Mouse (Mus musculus) CH12.LX (cell line): ENCODE data around the gene Rab3ip. TPM values are rescaled to one million over a fixed set of nuclear protein-coding genes. Genes with fewer than 3 reads are reported as not detected.

Source experiments
- DNase-seq: peaks from one replicate; pipeline ENCODE4 v3.0.0-alpha.2; 2013; ENCODE audit errors: extremely low read depth
- H3K27ac ChIP-seq: 2 replicates; pipeline ENCODE4 v1.5.1; 2012; ENCODE audit warnings: low read depth, mild to moderate bottlenecking, control low read depth, moderate library complexity; ENCODE audit not compliant: insufficient read depth
- H3K27me3 ChIP-seq: replicated peaks from 2 replicates; pipeline ENCODE3; 2012; ENCODE audit warnings: inconsistent platforms
- H3K36me3 ChIP-seq, 2 experiments: replicated peaks in 1 of 2; 2 replicates each; pipeline versions ENCODE3 to v1.6.1; 2012; ENCODE audit warnings: inconsistent platforms in 1 of 2, low read length in 1 of 2, mild to moderate bottlenecking in 1 of 2, mixed read lengths in 1 of 2, moderate library complexity in 1 of 2; ENCODE audit not compliant: control insufficient read depth in 1 of 2, insufficient read depth in 1 of 2
- H3K4me1 ChIP-seq, 2 experiments: 2 replicates each; pipeline ENCODE4 v1.6.1; 2012; ENCODE audit warnings: inconsistent platforms in 1 of 2, moderate library complexity in 1 of 2; ENCODE audit not compliant: insufficient read depth in 2 of 2, control insufficient read depth in 1 of 2
- H3K4me2 ChIP-seq: 2 replicates; pipeline ENCODE4 v1.6.1; 2012; ENCODE audit warnings: low read depth, mild to moderate bottlenecking, control low read depth; ENCODE audit not compliant: poor library complexity, insufficient read depth, severe bottlenecking
- H3K4me3 ChIP-seq, 3 experiments: fragments of 150-350 bp in 1 of 3; sonication (generic) in 1 of 3; replicated peaks in 1 of 3; 2 replicates each; pipeline versions ENCODE3 to v1.5.1; 2011 to 2012; ENCODE audit warnings: low read depth in 2 of 3, low read length in 2 of 3, mild to moderate bottlenecking in 2 of 3, moderate library complexity in 2 of 3, control low read depth in 1 of 3, improper control_type of control experiment in 1 of 3, inconsistent platforms in 1 of 3, mixed read lengths in 1 of 3; ENCODE audit not compliant: poor library complexity in 1 of 3
- H3K79me2 ChIP-seq: replicated peaks from 2 replicates; pipeline ENCODE4 v1.6.1; 2012; ENCODE audit warnings: mild to moderate bottlenecking, moderate library complexity; ENCODE audit not compliant: control insufficient read depth, poor library complexity, insufficient read depth, severe bottlenecking; ENCODE audit errors: extremely low read depth
- H3K9ac ChIP-seq: 2 replicates; pipeline ENCODE4 v1.6.1; 2012; ENCODE audit warnings: low read depth, mild to moderate bottlenecking, control low read depth, moderate library complexity; ENCODE audit not compliant: insufficient read depth
- H3K9me3 ChIP-seq: replicated peaks from 2 replicates; pipeline ENCODE3; 2012; ENCODE audit warnings: low read length, inconsistent platforms, mixed read lengths
- CHD2 ChIP-seq: IDR thresholded peaks from 2 replicates; pipeline ENCODE4 v1.6.1; 2011; ENCODE audit warnings: low read length, improper control_type of control experiment
- GABPA ChIP-seq: IDR thresholded peaks from 2 replicates; pipeline ENCODE4 v1.6.1; 2012; ENCODE audit warnings: low read depth, low read length, improper control_type of control experiment, inconsistent platforms; ENCODE audit not compliant: insufficient replicate concordance
- HCFC1 ChIP-seq: IDR thresholded peaks from 2 replicates; pipeline ENCODE4 v1.6.1; 2012; ENCODE audit warnings: low read depth, mild to moderate bottlenecking, inconsistent platforms, low read length, improper control_type of control experiment
- JUND ChIP-seq: conservative IDR thresholded peaks from 2 replicates; pipeline ENCODE4 v1.6.1; 2011; ENCODE audit warnings: low read depth, low read length, improper control_type of control experiment
- MAFK ChIP-seq: IDR thresholded peaks from 2 replicates; pipeline ENCODE4 v1.6.1; 2011; ENCODE audit warnings: low read length, improper control_type of control experiment; ENCODE audit not compliant: insufficient replicate concordance
- MAZ ChIP-seq: IDR thresholded peaks from 2 replicates; pipeline ENCODE4 v1.6.1; 2012; ENCODE audit warnings: low read depth, mild to moderate bottlenecking, inconsistent platforms, low read length, improper control_type of control experiment, moderate library complexity
- MEF2A ChIP-seq: IDR thresholded peaks from 2 replicates; pipeline ENCODE4 v1.6.1; 2014; ENCODE audit warnings: low read depth, mild to moderate bottlenecking, inconsistent platforms, low read length, improper control_type of control experiment, borderline replicate concordance
- MXI1 ChIP-seq: IDR thresholded peaks from 2 replicates; pipeline ENCODE4 v1.6.1; 2011; ENCODE audit warnings: mild to moderate bottlenecking, low read depth, low read length, improper control_type of control experiment
- NELFE ChIP-seq: IDR thresholded peaks from 2 replicates; pipeline ENCODE4 v1.6.1; 2011; ENCODE audit warnings: low read depth, low read length, improper control_type of control experiment
- PAX5 ChIP-seq: IDR thresholded peaks from 2 replicates; pipeline ENCODE4 v1.6.1; 2012; ENCODE audit warnings: low read length, inconsistent platforms, mixed read lengths
- POLR2AphosphoS2 ChIP-seq: IDR thresholded peaks from 2 replicates; pipeline ENCODE4 v1.6.1; 2011; ENCODE audit warnings: low read depth, low read length, improper control_type of control experiment
- RCOR1 ChIP-seq: conservative IDR thresholded peaks from 2 replicates; pipeline ENCODE4 v1.6.1; 2012; ENCODE audit warnings: low read depth, mild to moderate bottlenecking, inconsistent platforms, low read length, improper control_type of control experiment
- SIN3A ChIP-seq: IDR thresholded peaks from 2 replicates; pipeline ENCODE4 v1.6.1; 2012; ENCODE audit warnings: low read length, improper control_type of control experiment, inconsistent platforms
- SMC3 ChIP-seq: IDR thresholded peaks from 2 replicates; pipeline ENCODE4 v1.6.1; 2011; ENCODE audit warnings: low read depth, low read length, improper control_type of control experiment
- TBP ChIP-seq: conservative IDR thresholded peaks from 2 replicates; pipeline ENCODE4 v1.6.1; 2011; ENCODE audit warnings: low read depth, low read length, improper control_type of control experiment
- USF1 ChIP-seq: IDR thresholded peaks from 2 replicates; pipeline ENCODE4 v1.6.1; 2014; ENCODE audit warnings: low read depth, mild to moderate bottlenecking, inconsistent platforms, low read length, improper control_type of control experiment
- ZC3H11A ChIP-seq: IDR thresholded peaks from 2 replicates; pipeline ENCODE4 v1.6.1; 2012; ENCODE audit warnings: low read depth, mild to moderate bottlenecking, inconsistent platforms, low read length, improper control_type of control experiment
- dilution Hi-C: fragments of 300-500 bp; cut with MboI; formaldehyde crosslinking; loops from 2 replicates; pipeline ENCODE4 v1.14.3; 2020; ENCODE audit warnings: low sequenced_read_pairs; ENCODE audit not compliant: extremely low pct_unique_long_range_greater_than_20kb, extremely low pct_ligation_motif_present
- in situ Hi-C: fragments of 300-500 bp; cut with MboI; formaldehyde crosslinking; loops from 3 replicates; pipeline ENCODE4 v1.14.3; 2019; ENCODE audit warnings: low sequenced_read_pairs, low pct_ligation_motif_present, low pct_unique_long_range_greater_than_20kb, mixed read lengths
- polyA plus RNA-seq: library from polyadenylated mRNA; unstranded; fragments of >175 nt; gene quantifications from 2 replicates; pipeline ENCODE4 v1.2.1, GENCODE M21; 2012; ENCODE audit warnings: low read depth; ENCODE audit not compliant: insufficient read length
- total RNA-seq, 2 experiments: library from RNA; depleted of rRNA; stranded (reverse); fragments of 300-350 nt in 1 of 2; fragments of >200 nt in 1 of 2; gene quantifications; 2 replicates each; pipeline ENCODE4 v1.2.3; 2012 to 2014

Gene Rab3ip
- total and polyA plus RNA-seq, 3 experiments = 9.3 to 18.3 (median 10.3) TPM

DNA sequence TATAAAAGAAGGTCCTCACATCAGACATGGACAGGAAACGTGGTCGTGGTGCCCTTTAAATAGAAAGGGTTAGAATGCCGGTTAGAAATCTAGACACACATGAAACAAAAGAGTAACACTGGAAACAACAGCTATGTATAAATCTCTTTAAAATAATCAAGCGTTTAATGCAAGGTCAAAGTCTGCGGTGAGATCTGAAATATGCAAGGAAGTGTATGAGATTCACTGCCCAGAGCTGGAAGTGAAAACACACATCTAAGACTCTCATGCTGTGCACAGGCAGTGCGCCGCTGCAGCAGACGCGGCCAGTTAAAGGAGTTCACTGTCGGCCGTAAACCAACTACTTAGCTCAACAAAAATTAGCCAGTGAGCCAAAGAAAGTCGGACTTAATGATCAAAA, 15.5 kb downstream of the Rab3ip start:
- DNase-seq = no peak
- no peaks in the 10 kb centered on the region for H3K27me3 ChIP-seq
- H3K4me3 ChIP-seq = no peak overlapping the region
- H3K4me2 ChIP-seq = no peak overlapping the region
- peaks cover 14 to 58% of the 10 kb centered on the region in 2 experiments for H3K36me3 ChIP-seq
- no peak overlapping the region for H3K27ac ChIP-seq
- in situ Hi-C loops = loop anchor here (25.0 kb wide), 1 partner anchor 277 kb away; the partner anchor contains the start of gene Yeats4
- no peaks in the 10 kb centered on the region for H3K79me2 ChIP-seq
- no peaks in the 10 kb centered on the region for H3K9me3 ChIP-seq
- H3K9ac ChIP-seq = no peak overlapping the region
- TF ChIP-seq HCFC1 (no peak), ZC3H11A (no peak), NELFE (no peak), CHD2 (no peak), MEF2A (no peak), MAFK (no peak), SIN3A (no peak), TBP (no peak), USF1 (no peak), MAZ (no peak), RCOR1 (no peak), POLR2AphosphoS2 (no peak), GABPA (no peak), SMC3 (no peak), MXI1 (no peak), PAX5 (no peak), JUND (no peak)
- dilution Hi-C loops = no loop called here
- H3K4me1 ChIP-seq = peaks cover 0 to 23% of the 10 kb centered on the region in 2 experiments; a peak in 2 of 4 replicates

DNA sequence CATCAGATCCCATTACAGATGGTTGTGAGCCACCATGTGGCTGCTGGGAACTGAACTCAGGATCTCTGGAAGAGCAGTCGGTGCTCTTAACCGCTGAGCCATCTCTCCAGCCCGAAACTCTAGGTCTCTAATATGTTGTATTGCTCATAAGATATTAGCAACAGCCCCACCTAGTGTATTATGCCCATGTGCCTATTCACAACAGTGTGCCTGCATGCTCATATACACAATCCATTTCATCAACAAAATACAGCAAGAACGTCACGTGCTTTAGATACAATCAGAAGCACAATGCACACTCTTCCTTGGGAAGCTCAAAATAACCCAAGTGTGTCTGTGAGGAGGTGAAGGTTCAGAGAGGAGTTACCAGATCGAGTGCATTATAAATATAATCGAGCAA, 16.8 kb downstream of the Rab3ip start:
- no peak for DNase-seq
- H3K27me3 ChIP-seq = no peaks in the 10 kb centered on the region
- no peaks in the 10 kb centered on the region for H3K79me2 ChIP-seq
- peaks cover 0 to 23% of the 10 kb centered on the region in 2 experiments; a peak in 2 of 4 replicates for H3K4me1 ChIP-seq
- no peaks in the 10 kb centered on the region for H3K9me3 ChIP-seq
- H3K36me3 ChIP-seq = peaks cover 10 to 56% of the 10 kb centered on the region in 2 experiments
- no peak overlapping the region for H3K4me2 ChIP-seq
- H3K9ac ChIP-seq = no peak overlapping the region
- H3K4me3 ChIP-seq = no peak overlapping the region
- H3K27ac ChIP-seq = no peak overlapping the region
- dilution Hi-C loops = no loop called here
- in situ Hi-C loops = loop anchor here (25.0 kb wide), 1 partner anchor 279 kb away; the partner anchor contains the start of gene Yeats4
- TF ChIP-seq CHD2 = no peak
